ENCODE assay signal across 7 mouse cellular contexts in genomic region chr13:54371049-54371386, GRCm38 (mm10). TPM values are rescaled to one million over a fixed set of nuclear protein-coding genes. Genes with fewer than 3 reads are reported as not detected.
DNase-seq lines count a peak whose midpoint lies in the region; ATAC-seq and TF ChIP-seq lines count a peak whose summit lies in the region.

TSS of gene Cplx2 (plus strand) at chr13:54371349.

- TF ChIP-seq CTCF in small intestine, adult 2 months (IDR thresholded peaks at IDR 0.05; ENCODE audit: extremely low read depth, insufficient read length, insufficient replicate concordance, low read depth, low read length): no peak

- WGBS in lung, embryonic 15.5 days: 2% methylated on average over 7 of the region's 7 CpGs
- WGBS in forebrain, embryonic 11.5 days: 2% methylated on average over 5 of the region's 7 CpGs
- 5% methylated on average over 7 of the region's 7 CpGs for WGBS in small intestine, adult 2 months

- no peak within 1 kb of the TSS for H3K27ac ChIP-seq in lung, embryonic 15.5 days
- peak within 1 kb of the TSS; percentile 1; the same call in 1 of the 2 replicates for H3K27ac ChIP-seq in forebrain, embryonic 11.5 days (ENCODE audit: low read depth, low read length)
- H3K27ac ChIP-seq in small intestine, adult 2 months (ENCODE audit: insufficient read depth, low read depth, low read length): no peak within 1 kb of the TSS

- H3K4me1 ChIP-seq in lung, embryonic 15.5 days: peaks cover 33% of the 10 kb centered on the region
- H3K4me1 ChIP-seq in forebrain, embryonic 11.5 days (replicated peaks; ENCODE audit: control insufficient read depth, insufficient read depth, low read length): peaks cover 9% of the 10 kb centered on the region; the same call in 1 of the 2 replicates
- peaks cover 9% of the 10 kb centered on the region for H3K4me1 ChIP-seq in small intestine, adult 2 months (ENCODE audit: control insufficient read depth, insufficient read depth, insufficient read length, low read length)

- H3K9ac ChIP-seq in lung, embryonic 15.5 days: no peak within 1 kb of the TSS
- H3K9ac ChIP-seq in forebrain, embryonic 11.5 days (ENCODE audit: low read length): peak within 1 kb of the TSS; percentile 55

- H3K4me3 ChIP-seq in lung, embryonic 15.5 days: peak within 1 kb of the TSS; percentile 36
- peak within 1 kb of the TSS; percentile 36 for H3K4me3 ChIP-seq in forebrain, embryonic 11.5 days (ENCODE audit: low read depth, low read length)
- H3K4me3 ChIP-seq in small intestine, adult 2 months (ENCODE audit: low read depth, low read length): peak within 1 kb of the TSS; percentile 9; the same call in 1 of the 2 replicates

- intact Hi-C loops in left cerebral cortex, postnatal 14 days (cut with DNase I): loop anchor here (5.0 kb wide), 4 partner anchors 39 to 259 kb away; no protein-coding TSS in a partner anchor

- H3K27me3 ChIP-seq in lung, embryonic 15.5 days: peaks cover 27% of the 10 kb centered on the region
- H3K27me3 ChIP-seq in forebrain, embryonic 11.5 days (ENCODE audit: control insufficient read depth, insufficient read depth, low read length): peaks cover 6% of the 10 kb centered on the region; the same call in 1 of the 2 replicates
- 0 out of 2 replicates have a peak, but pooled peaks cover 3% of the 10 kb centered on the region for H3K27me3 ChIP-seq in small intestine, adult 2 months (ENCODE audit: control insufficient read depth, insufficient read depth, low read length)

- no peaks in the 10 kb centered on the region for H3K36me3 ChIP-seq in lung, embryonic 15.5 days
- H3K36me3 ChIP-seq in forebrain, embryonic 11.5 days (ENCODE audit: control insufficient read depth, insufficient read depth, low read length): no peaks in the 10 kb centered on the region
- H3K36me3 ChIP-seq in small intestine, adult 2 months (ENCODE audit: control insufficient read depth, insufficient read depth, low read length): no peaks in the 10 kb centered on the region

- ATAC-seq in lung, embryonic 15.5 days (ENCODE audit: borderline replicate concordance, extremely low read depth, low FRiP score, low TSS enrichment): no peak
- peak; percentile 4; the same call in 1 of the 2 replicates for ATAC-seq in forebrain, embryonic 11.5 days (replicated peaks; ENCODE audit: low FRiP score)

- TF ChIP-seq POLR2A in small intestine, adult 2 months (IDR thresholded peaks at IDR 0.05; ENCODE audit: low read depth, low read length): no peak

- H3K4me2 ChIP-seq in lung, embryonic 15.5 days: peak within 1 kb of the TSS; percentile 72
- H3K4me2 ChIP-seq in forebrain, embryonic 11.5 days (ENCODE audit: low read depth, low read length, severe bottlenecking): peak within 1 kb of the TSS; percentile 85

- H3K9me3 ChIP-seq in lung, embryonic 15.5 days: no peaks in the 10 kb centered on the region
- no peaks in the 10 kb centered on the region for H3K9me3 ChIP-seq in forebrain, embryonic 11.5 days (ENCODE audit: control insufficient read depth, low read length)

- DNase-seq in lung, postnatal 4 days: no peak
- no peak for DNase-seq in forebrain, embryonic 11.5 days (ENCODE audit: low spot score)
- no peak for DNase-seq in left cerebral cortex, postnatal 14 days (ENCODE audit: low spot score in 2 of 2)
- no peak for DNase-seq in thymus, postnatal 4 days
- no peak for DNase-seq in kidney, adult 9 months

RNA-seq across cellular contexts. Expression of gene Cplx2, which starts in this region (rescaled TPM):
- 5.4 and 5.6 TPM in 2 replicates for polyA plus RNA-seq in lung, embryonic 15.5 days (2015; fragmentation: Nextera tagmentation; extraction: Ambion mirVana)
- polyA plus RNA-seq in forebrain, embryonic 11.5 days (2014; fragmentation: Nextera tagmentation; extraction: Ambion mirVana): 11.8 and 13.3 TPM in 2 replicates
- total RNA-seq in left cerebral cortex, postnatal 14 days (2021): 100 to 1,000 TPM; 689 to 707 TPM
- 3.1 and 5.5 TPM in 2 replicates for polyA plus RNA-seq in small intestine, adult 2 months (2012; rRNA removed)
